Mouse (Mus musculus) kidney, adult 2 months (tissue): ENCODE measurements around the gene Yipf2.

Experiments used
- CTCF ChIP-seq: fragments of 200-500 bp; conservative IDR thresholded peaks from 2 replicates; pipeline ENCODE4 v1.5.1; 2011; ENCODE audit warnings: low read depth, mild to moderate bottlenecking, control low read depth, low read length, moderate library complexity, mixed read lengths; ENCODE audit not compliant: insufficient read depth, insufficient read length
- POLR2A ChIP-seq: fragments of 200-500 bp; IDR thresholded peaks from one replicate; pipeline ENCODE4 v1.6.1; 2011; ENCODE audit warnings: low read depth, low read length, control low read depth

DNA sequence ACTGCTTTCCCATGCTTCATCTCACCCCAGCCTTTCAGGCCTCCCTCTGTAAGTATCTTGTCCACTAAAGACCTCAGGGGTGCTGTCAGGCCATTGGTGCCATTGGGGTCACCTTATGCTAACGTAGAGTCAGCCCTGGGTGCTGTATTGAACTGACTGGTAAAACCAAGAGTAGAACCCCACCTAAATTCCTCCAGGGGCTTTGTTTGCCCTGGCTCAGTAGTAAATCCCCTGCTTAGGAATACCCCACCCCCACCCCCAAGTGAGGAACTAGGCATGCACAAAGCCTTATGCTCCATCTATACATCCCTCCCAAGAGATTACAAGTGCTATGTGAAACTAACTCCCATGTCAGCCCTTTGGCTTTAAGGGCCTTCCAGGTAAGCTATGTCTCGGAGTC, 35.1 kb downstream of the Yipf2 start:
- TF ChIP-seq CTCF = no peak
- no peak for TF ChIP-seq POLR2A
